Mouse (Mus musculus) brain, embryonic 14.5 days (tissue): ENCODE results near the gene BC003965.

ENCODE experiments used
- CTCF ChIP-seq: fragments of 200-500 bp; IDR thresholded peaks from 2 replicates; pipeline ENCODE4 v1.5.1; 2012; ENCODE audit warnings: inconsistent platforms, mild to moderate bottlenecking, moderate library complexity, borderline replicate concordance; ENCODE audit not compliant: insufficient read depth, insufficient read length; ENCODE audit errors: extremely low read depth
- POLR2A ChIP-seq: fragments of 200-500 bp; IDR thresholded peaks from 2 replicates; pipeline ENCODE4 v1.6.1; 2012; ENCODE audit warnings: mild to moderate bottlenecking, inconsistent platforms, borderline replicate concordance; ENCODE audit not compliant: poor library complexity, insufficient read depth, insufficient read length, severe bottlenecking; ENCODE audit errors: extremely low read depth

- TF ChIP-seq POLR2A (no peak), CTCF (no peak)
Observed at GRCm38 (mm10) chr17:25225659-25226058, 41.3 kb downstream of the BC003965 start.
